Mouse (Mus musculus) heart, postnatal 4 days (tissue): Measurements from ENCODE around the gene Gal3st2b. TPM values are rescaled to one million over a fixed set of nuclear protein-coding genes. Genes with fewer than 3 reads are reported as not detected.
"Not testable (repeated sequence)": the region's sequence is repeated elsewhere in the genome, so short reads cannot be mapped to it uniquely, and the experiment has no call there.

Experiments
- DNase-seq: peaks from one replicate; pipeline ENCODE4 v3.0.0; 2021
- total RNA-seq, 2 experiments: library from RNA; stranded (reverse); gene quantifications; 2 replicates each; pipeline ENCODE4 v1.2.3; 2021

Gal3st2b gene
- total RNA-seq, result under 1 TPM; 0.34 to 0.45 TPM

DNA sequence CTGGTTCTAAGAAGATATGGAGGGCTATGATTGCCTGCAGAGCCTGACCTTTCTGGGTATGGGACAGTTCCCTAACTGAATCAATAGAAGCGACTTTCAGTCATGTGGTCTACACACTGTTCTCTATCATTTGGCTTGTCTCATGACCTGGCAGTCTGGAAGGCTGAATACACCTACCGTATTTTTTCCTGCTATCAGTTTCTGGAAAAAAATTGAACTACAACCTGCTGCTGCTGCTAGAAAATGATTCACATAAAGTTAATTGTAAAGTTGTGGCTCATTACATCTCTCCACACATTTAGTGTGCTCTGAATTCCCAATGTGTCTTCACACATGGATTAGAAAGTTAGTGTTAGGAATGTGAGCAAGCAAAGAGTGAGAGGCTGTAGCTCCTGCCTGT, at the start of gene Gal3st2b:
Gal3st2b (plus strand) TSS at position 301 of the 400 bp plus-strand sequence.
- not testable (repeated sequence) for DNase-seq

- DNase-seq, result not testable (repeated sequence)
Observed at GRCm38 (mm10) chr1:93871594-93872105, 46.5 kb upstream of the Gal3st2b start.

DNA sequence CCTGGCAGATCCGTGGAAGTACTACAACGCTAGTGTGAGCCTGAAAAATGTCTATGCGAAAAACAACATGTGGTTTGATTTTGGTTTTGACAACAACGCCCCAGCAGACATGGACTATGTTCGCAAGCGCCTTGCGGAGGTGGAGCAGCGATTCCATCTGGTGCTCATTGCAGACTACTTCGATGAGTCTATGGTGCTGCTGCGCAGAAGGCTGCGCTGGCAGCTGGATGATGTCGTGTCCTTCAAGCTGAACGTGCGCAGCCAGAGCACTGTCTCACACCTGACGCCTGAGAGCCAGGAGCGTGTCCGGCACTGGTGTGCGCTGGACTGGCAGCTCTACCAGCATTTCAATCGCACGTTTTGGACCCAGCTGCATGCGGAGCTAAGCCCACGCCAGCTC, 43.7 kb upstream of the Gal3st2b start:
- DNase-seq, result not testable (repeated sequence)

GRCm38 (mm10) chr1:93881778-93882177, 36.3 kb upstream of the Gal3st2b start:
- DNase-seq, result not testable (repeated sequence)

- DNase-seq, result not testable (repeated sequence)
Observed at GRCm38 (mm10) chr1:93890936-93891335, 27.2 kb upstream of the Gal3st2b start.

- DNase-seq, result not testable (repeated sequence)
Observed at GRCm38 (mm10) chr1:93897395-93897794, 20.7 kb upstream of the Gal3st2b start.

DNA sequence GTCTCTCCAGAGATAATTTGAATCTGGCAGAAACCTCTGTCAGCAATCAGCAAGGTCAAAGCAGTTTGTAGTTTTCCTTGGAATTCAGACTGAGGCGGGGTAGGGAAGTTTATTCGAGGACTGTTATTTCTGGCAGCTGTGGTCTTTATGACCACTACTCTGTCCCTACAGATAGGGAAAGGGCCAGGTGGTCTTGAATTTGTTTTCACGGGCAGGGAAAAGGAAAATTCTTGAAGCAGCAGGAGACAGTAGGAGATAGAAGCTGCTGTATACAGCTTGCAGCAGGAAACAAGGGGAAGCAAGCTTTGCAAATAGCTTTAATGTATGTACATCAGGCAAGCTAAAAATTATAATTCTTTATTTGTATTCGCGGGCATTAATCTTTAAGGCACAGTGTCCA, 16.8 kb upstream of the Gal3st2b start:
- DNase-seq, result not testable (repeated sequence)

DNA sequence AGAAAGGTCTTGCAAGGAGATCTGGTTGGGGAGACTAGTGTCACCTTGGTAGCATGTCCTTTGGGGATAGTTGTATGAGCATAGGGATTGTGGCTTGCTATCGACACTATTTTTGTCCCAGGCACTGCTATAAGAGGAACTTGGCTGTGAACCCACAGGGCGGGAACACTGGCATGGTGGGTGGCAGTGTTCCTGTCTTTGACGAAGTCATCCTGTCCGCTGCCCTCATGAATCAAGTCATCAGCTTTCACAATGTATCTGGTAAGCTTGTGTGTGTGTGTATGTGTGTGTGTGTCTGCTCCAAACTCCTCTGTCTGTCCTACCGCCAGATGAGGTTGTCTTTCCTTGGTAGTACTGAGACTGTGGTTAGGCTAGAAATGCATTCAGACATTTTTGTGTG, 11.4 kb upstream of the Gal3st2b start:
- DNase-seq, result not testable (repeated sequence)

GRCm38 (mm10) chr1:93908977-93909586, 9.0 kb upstream of the Gal3st2b start:
- not testable (repeated sequence) for DNase-seq

DNA sequence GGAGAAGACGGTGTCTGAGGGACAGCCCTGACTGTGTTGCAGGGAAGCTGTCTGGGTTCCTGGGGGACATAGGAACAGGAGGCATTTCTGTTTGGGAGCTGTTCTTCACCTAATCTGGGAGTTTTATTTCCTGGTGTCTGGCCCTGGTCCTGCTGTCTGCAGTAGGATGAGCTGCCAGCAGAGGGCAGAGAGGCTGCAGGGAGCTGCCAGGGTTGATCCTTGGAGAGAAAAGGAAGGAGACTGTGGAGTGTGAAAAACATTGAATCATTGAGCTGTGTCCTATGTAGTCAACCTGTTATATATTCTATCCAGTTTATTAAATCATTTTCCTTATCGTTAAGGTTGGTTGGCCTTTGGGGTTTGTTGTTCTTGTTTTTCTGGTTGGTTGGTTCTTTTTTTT, 6.2 kb upstream of the Gal3st2b start:
- not testable (repeated sequence) for DNase-seq

DNA sequence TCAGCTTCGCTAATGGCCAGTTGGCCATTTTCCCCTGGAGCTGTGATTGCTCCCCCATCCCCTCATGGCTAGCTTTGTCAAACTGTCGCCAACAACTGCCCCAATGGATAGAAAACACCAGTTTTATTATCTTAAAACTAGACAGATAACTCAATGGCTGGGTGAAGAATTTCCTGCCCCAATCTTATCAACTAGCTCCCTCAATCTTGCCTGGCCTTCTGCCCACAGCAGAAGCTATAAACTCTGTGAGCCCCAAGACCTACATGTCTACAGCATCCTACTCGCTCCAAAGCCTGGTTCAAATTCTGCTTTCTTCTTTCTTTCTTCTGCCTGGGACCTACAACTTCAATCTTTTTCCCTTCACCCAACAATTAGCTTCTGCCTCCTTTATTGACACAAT, 951 bp upstream of the Gal3st2b start:
- not testable (repeated sequence) for DNase-seq

DNA sequence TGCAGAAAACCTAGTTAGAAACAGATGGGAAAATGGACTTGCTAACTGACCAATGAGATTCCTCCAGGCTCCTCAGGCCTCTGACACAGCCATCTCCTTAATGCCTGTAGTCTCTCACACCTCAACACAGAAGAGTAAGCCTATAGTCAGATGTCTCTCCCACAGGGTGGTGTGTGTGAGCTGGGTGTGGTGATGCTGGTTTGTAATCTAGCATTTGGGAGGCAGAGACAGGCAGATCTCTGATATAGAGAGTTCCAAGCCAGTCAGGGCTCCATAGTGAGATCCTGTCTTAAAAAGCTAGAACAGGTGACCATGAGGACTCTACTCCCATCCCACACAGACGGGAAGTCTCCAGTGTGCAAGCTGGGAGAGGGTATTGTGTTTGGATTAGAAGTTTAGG, 664 bp downstream of the Gal3st2b start:
- DNase-seq, result not testable (repeated sequence)

- not testable (repeated sequence) for DNase-seq
Observed at GRCm38 (mm10) chr1:93919321-93919720, 1.2 kb downstream of the Gal3st2b start.

DNA sequence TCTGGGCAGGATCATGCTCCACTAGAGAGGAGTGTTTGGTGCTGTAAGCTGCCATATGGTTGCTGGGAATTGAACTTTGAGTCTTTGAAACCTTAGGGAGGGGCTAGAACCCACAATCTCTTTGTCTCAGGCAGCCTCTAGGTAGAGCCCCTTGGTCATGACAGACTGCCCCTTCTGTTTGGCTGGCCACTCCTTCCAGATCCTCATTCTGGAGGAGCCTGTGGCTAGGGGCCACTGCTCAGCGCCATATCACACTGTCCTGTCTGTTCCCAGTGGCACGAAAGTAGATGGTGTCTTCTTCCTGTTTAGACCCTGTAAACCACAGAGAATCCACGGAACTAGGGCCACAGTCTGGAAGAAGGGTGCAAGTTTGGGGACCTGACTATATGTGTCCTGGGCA, 4.5 kb downstream of the Gal3st2b start:
- DNase-seq, result not testable (repeated sequence)

DNA sequence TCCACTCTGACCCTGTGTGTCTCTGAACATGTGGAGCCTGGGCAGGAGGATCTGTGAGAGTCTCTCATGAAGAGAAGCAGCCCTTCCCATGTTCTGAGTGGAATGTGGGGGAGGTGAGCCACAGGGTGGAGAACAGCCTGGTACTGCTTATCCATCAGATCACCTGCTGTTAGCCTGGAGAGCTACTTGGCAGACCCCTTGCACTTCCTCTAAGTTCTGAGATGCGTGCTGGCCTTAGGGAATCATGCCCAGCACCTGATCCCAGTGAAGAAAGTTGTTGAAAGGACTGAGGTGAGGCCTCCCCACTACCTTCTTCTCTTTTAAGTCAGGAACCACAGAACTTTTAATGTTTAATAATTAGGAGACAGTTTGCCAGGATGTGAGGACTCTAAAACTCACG, 5.0 kb downstream of the Gal3st2b start:
- not testable (repeated sequence) for DNase-seq

DNA sequence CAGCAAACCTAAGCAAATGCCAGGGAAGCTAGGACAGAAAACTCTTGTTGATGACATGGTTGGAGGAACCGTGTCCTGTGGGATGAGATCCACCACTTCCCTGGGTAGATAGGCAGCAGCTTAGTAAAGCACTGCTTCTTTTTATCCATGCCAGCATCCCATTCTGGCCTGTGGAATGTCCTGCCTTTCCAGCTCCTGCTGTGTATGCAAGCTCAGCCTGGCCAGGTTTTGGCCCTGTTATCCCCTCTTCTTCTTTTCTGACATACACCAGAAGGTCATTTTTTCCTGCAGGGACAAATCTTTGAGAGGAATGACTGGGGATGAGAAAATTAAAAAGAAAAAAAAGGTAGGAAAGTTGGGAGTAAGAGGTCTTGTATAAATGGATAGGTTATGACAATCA, 17.3 kb downstream of the Gal3st2b start:
- not testable (repeated sequence) for DNase-seq

GRCm38 (mm10) chr1:93937807-93938206, 19.7 kb downstream of the Gal3st2b start:
- not testable (repeated sequence) for DNase-seq

GRCm38 (mm10) chr1:93938415-93938814, 20.3 kb downstream of the Gal3st2b start:
- not testable (repeated sequence) for DNase-seq

DNA sequence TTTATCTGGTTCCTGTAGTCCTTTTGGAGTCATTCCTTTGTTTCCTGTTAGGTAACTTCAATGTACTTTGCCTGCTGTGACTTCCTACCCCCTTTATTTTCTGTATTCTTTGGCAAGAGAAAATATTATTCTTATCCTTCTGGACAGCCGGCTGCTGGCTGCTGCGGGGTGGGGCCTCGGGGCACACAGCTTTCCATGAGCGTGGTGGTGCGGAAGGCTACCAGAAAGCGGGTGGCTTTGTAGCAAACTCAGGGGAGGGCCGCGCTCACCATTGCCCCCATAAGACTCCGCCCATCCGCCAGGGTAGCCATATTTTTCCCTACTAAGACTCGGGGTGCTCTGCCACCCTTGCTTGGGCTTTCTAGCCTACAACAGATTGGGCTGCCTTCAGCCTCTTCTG, 31.0 kb downstream of the Gal3st2b start:
- DNase-seq, result not testable (repeated sequence)

DNA sequence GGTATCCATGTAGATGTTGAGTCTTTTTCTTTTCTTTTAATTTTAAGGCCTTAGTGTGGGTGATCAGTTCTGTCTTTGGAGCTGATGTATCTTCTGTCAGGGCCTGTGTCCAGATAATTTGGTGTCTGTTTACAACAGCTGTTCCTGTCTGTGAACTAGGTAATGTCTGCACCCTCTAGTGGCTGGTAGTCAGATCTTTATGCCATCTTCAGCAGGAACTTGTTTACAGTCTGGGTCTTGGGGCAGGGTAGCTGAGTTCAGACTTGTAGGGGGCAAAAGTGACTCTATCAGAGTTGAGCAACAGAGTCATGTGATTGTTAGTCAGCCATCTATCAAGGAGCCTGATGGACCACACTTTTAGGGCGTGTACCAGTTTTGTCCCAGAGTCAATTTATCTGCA, 48.4 kb downstream of the Gal3st2b start:
- DNase-seq, result not testable (repeated sequence)

- not testable (repeated sequence) for DNase-seq
Observed at GRCm38 (mm10) chr1:93970380-93970779, 52.3 kb downstream of the Gal3st2b start.

GRCm38 (mm10) chr1:93970797-93971196, 52.7 kb downstream of the Gal3st2b start:
- not testable (repeated sequence) for DNase-seq

DNA sequence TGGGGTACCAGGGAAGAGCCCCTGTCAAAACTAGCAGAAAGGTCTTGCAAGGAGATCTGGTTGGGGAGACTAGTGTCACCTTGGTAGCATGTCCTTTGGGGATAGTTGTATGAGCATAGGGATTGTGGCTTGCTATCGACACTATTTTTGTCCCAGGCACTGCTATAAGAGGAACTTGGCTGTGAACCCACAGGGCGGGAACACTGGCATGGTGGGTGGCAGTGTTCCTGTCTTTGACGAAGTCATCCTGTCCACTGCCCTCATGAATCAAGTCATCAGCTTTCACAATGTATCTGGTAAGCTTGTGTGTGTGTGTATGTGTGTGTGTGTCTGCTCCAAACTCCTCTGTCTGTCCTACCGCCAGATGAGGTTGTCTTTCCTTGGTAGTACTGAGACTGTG, 57.7 kb downstream of the Gal3st2b start:
- not testable (repeated sequence) for DNase-seq

DNA sequence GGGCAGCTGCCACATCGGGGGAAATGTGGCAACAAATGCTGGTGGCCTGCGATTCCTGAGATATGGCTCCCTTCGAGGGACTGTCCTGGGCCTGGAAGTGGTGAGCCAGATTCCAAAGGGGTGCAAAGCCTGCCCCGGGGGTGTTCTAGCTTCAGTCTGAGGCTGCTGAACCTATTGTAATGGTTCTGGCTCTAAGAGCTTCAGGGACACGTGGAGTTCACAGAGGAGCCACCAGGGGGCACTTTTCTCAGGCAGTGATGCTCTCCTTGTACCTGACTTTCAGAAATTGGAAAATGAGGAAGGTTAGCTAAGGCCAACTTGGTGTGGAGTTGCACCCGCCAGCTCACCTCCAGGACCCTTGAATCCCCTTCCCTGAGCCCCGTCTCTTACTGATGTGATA, 60.2 kb downstream of the Gal3st2b start:
- DNase-seq, result not testable (repeated sequence)
